Mouse (Mus musculus) intestine, embryonic 14.5 days (tissue): ENCODE measurements around the gene Zfp597. TPM values are rescaled to one million over a fixed set of nuclear protein-coding genes. Genes with fewer than 3 reads are reported as not detected.
"Not testable (repeated sequence)": the region's sequence is repeated elsewhere in the genome, so short reads cannot be mapped to it uniquely, and the experiment has no call there.

ENCODE experiments used
- ATAC-seq: fragments of 200-750 bp; cut with Nextera tagmentation; replicated peaks from 2 replicates; pipeline ENCODE4 v1.8.0; 2017; ENCODE audit warnings: low read depth, moderate number of reproducible peaks, moderate TSS enrichment, moderate library complexity; ENCODE audit not compliant: low FRiP score, low TSS enrichment
- DNase-seq: peaks from one replicate; pipeline ENCODE4 v3.0.0-alpha.2; 2018; ENCODE audit warnings: low spot score
- H3K27ac ChIP-seq: fragments of 300-500 bp; sonication (generic); 2 replicates; pipeline ENCODE4 v1.5.1; 2014; ENCODE audit warnings: low read depth, mild to moderate bottlenecking, control low read depth
- H3K27me3 ChIP-seq: fragments of 300-500 bp; sonication (generic); replicated peaks from 2 replicates; pipeline ENCODE4 v1.6.1; 2014; ENCODE audit warnings: low read length, control low read depth; ENCODE audit not compliant: control insufficient read depth, insufficient read depth
- H3K36me3 ChIP-seq: fragments of 300-500 bp; sonication (generic); 2 replicates; pipeline ENCODE4 v1.6.1; 2014; ENCODE audit warnings: low read length, control low read depth; ENCODE audit not compliant: control insufficient read depth, insufficient read depth
- H3K4me1 ChIP-seq: fragments of 300-500 bp; sonication (generic); replicated peaks from 2 replicates; pipeline ENCODE4 v1.6.1; 2014; ENCODE audit warnings: low read length, control low read depth, mixed read lengths; ENCODE audit not compliant: control insufficient read depth, insufficient read depth
- H3K4me2 ChIP-seq: fragments of 300-500 bp; sonication (generic); 2 replicates; pipeline ENCODE4 v1.6.1; 2014; ENCODE audit warnings: low read length
- H3K4me3 ChIP-seq: fragments of 300-500 bp; sonication (generic); 2 replicates; pipeline ENCODE4 v1.5.1; 2014; ENCODE audit warnings: low read depth, low read length, control low read depth, mixed read lengths
- H3K9ac ChIP-seq: fragments of 300-500 bp; sonication (generic); 2 replicates; pipeline ENCODE4 v1.6.1; 2014; ENCODE audit warnings: mild to moderate bottlenecking, low read length
- H3K9me3 ChIP-seq: fragments of 300-500 bp; sonication (generic); 2 replicates; pipeline ENCODE4 v1.6.1; 2016; ENCODE audit warnings: low read length, control low read depth; ENCODE audit not compliant: control insufficient read depth
- WGBS: fragments of 180-500 bp; shearing (Covaris S2); extraction: QIAGEN DNeasy Blood & Tissue Kit; methylation state at CpG from one replicate; pipeline ENCODE4 v1.1.7; 2014; 5-methylcytosine and 5-hydroxymethylcytosine counted together
- polyA plus RNA-seq: library from polyadenylated mRNA; unstranded; fragments of >200 nt; fragmentation: Nextera tagmentation; extraction: Ambion mirVana; gene quantifications from 2 replicates; pipeline ENCODE4 v1.2.1, GENCODE M21; 2014

Zfp597 gene
- polyA plus RNA-seq, 1 experiment from 2014 or later = 5.8 TPM

GRCm38 (mm10) chr16:3851301-3851700 is 33.1 kb downstream of the Zfp597 start:
- H3K36me3 ChIP-seq, H3K9ac ChIP-seq, H3K4me1 ChIP-seq, H3K27me3 ChIP-seq, H3K4me2 ChIP-seq, DNase-seq, H3K4me3 ChIP-seq, ATAC-seq, H3K9me3 ChIP-seq, H3K27ac ChIP-seq: not testable (repeated sequence)
- 91% methylated on average over 13 of the region's 13 CpGs for WGBS

- WGBS = 78% methylated on average over 3 of the region's 3 CpGs
- Histone ChIP-seq H3K4me3 (no peak overlapping the region), H3K36me3 (no peaks in the 10 kb centered on the region), H3K4me2 (no peak overlapping the region), H3K9ac (no peak overlapping the region), H3K27me3 (no peaks in the 10 kb centered on the region), H3K4me1 (peaks cover 5% of the 10 kb centered on the region; the same call in 1 of the 2 replicates), H3K9me3 (no peaks in the 10 kb centered on the region), H3K27ac (no peak overlapping the region)
- ATAC-seq (no peak), DNase-seq (no peak)
These were observed 35.9 kb downstream of the Zfp597 start for GRCm38 (mm10) chr16:3848416-3848815.

- Histone ChIP-seq H3K27ac (no peak overlapping the region), H3K9ac (peak overlapping the region; percentile 54; the same call in 1 of the 2 replicates), H3K27me3 (no peaks in the 10 kb centered on the region), H3K4me2 (peak overlapping the region; percentile 69), H3K9me3 (no peaks in the 10 kb centered on the region), H3K4me1 (peaks cover 5% of the 10 kb centered on the region; the same call in 1 of the 2 replicates), H3K4me3 (peak overlapping the region; percentile 56; the same call in 1 of the 2 replicates), H3K36me3 (no peaks in the 10 kb centered on the region)
- no peak for ATAC-seq
- WGBS = 59% methylated on average over 4 of the region's 4 CpGs
- no peak for DNase-seq
These were observed 36.5 kb downstream of the Zfp597 start for GRCm38 (mm10) chr16:3847871-3848270.

- peaks cover 5% of the 10 kb centered on the region; the same call in 1 of the 2 replicates for H3K4me1 ChIP-seq
- H3K27ac ChIP-seq = no peak within 1 kb of the TSS
- DNase-seq (peak; percentile 94), ATAC-seq (peak; percentile 100)
- H3K9me3 ChIP-seq = no peaks in the 10 kb centered on the region
- 3% methylated on average over 38 of the region's 38 CpGs for WGBS
- peak within 1 kb of the TSS; percentile 56 for H3K4me3 ChIP-seq
- H3K4me2 ChIP-seq = peak within 1 kb of the TSS; percentile 69
- no peaks in the 10 kb centered on the region for H3K27me3 ChIP-seq
- no peaks in the 10 kb centered on the region for H3K36me3 ChIP-seq
- peak within 1 kb of the TSS; percentile 54 for H3K9ac ChIP-seq
These were observed 37.4 kb downstream of the Zfp597 start, which contains the start of gene Zfp174 for GRCm38 (mm10) chr16:3846711-3847518. Zfp174 (plus strand) TSS chr16:3847268.

- WGBS = 48% methylated on average over 1 of the region's 1 CpGs
- peaks cover 5% of the 10 kb centered on the region; the same call in 1 of the 2 replicates for H3K4me1 ChIP-seq
These were observed 40.6 kb downstream of the Zfp597 start for GRCm38 (mm10) chr16:3843796-3844195.

DNA sequence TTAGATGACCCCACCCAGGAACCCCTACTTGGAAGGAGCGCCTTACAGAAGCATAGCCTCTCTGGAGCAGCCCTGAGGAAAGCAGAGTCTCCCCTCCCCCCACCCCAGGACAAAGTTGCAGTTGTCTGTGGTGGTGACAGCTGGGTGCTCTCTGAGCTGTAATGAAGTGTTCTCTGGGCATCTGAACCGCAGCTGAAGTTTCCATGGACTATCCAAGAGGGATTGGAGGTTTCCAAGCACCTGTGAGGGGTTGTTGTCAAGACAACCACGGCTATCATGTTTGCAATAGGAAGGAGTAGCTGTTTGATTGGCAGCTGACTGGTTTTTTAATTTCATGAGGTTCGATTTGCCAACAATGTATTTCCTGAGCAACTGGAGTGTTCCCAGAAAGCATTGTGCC is 41.4 kb downstream of the Zfp597 start:
- Histone ChIP-seq H3K4me1 (peaks cover 4% of the 10 kb centered on the region; the same call in 1 of the 2 replicates), H3K4me2 (no peak overlapping the region), H3K36me3 (no peaks in the 10 kb centered on the region), H3K27ac (no peak overlapping the region), H3K4me3 (no peak overlapping the region), H3K27me3 (no peaks in the 10 kb centered on the region), H3K9me3 (no peaks in the 10 kb centered on the region), H3K9ac (no peak overlapping the region)
- no peak for ATAC-seq
- 28% methylated on average over 4 of the region's 4 CpGs for WGBS
- no peak for DNase-seq

More at GRCm38 (mm10) chr16:3843796-3844195, 40.6 kb downstream of the Zfp597 start:
- Histone ChIP-seq H3K27ac (no peak overlapping the region), H3K9me3 (no peaks in the 10 kb centered on the region), H3K9ac (no peak overlapping the region), H3K27me3 (no peaks in the 10 kb centered on the region), H3K4me3 (no peak overlapping the region), H3K4me2 (no peak overlapping the region), H3K36me3 (no peaks in the 10 kb centered on the region)
- no peak for DNase-seq
- ATAC-seq = no peak

DNA sequence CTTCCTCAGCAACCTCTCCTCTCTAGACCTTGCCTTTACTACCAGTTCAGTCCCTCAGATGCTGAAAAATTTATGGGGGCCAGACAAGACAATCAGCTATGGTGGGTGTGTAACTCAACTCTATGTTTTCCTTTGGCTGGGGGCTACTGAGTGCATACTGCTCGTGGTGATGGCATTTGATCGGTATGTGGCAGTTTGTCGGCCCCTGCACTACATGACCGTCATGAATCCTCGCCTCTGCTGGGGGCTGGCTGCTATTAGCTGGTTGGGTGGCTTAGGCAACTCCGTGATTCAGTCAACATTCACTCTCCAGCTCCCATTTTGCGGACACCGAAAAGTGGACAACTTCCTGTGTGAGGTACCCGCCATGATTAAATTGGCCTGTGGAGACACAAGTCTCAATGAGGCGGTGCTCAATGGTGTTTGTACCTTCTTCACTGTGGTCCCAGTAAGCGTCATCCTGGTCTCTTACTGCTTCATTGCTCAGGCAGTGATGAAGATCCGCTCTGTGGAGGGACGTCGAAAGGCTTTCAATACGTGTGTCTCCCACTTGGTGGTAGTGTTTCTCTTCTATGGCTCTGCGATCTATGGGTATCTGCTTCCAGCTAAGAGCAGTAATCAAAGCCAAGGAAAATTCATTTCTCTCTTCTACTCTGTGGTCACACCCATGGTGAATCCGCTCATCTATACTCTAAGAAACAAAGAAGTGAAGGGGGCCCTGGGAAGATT is 45.0 kb downstream of the Zfp597 start:
- Histone ChIP-seq H3K27ac (no peak overlapping the region), H3K9ac (no peak overlapping the region), H3K27me3 (no peaks in the 10 kb centered on the region), H3K36me3 (no peaks in the 10 kb centered on the region), H3K4me1 (no peaks in the 10 kb centered on the region), H3K4me2 (no peak overlapping the region), H3K4me3 (no peak overlapping the region), H3K9me3 (no peaks in the 10 kb centered on the region)
- DNase-seq = no peak
- no peak for ATAC-seq
- WGBS = 51% methylated on average over 17 of the region's 17 CpGs

- Histone ChIP-seq H3K9ac (no peak overlapping the region), H3K36me3 (no peaks in the 10 kb centered on the region), H3K27ac (no peak overlapping the region), H3K27me3 (no peaks in the 10 kb centered on the region), H3K4me1 (no peaks in the 10 kb centered on the region), H3K4me2 (no peak overlapping the region), H3K9me3 (no peaks in the 10 kb centered on the region), H3K4me3 (no peak overlapping the region)
- ATAC-seq (no peak), DNase-seq (no peak)
- 71% methylated on average over 2 of the region's 2 CpGs for WGBS
These were observed 48.9 kb downstream of the Zfp597 start for GRCm38 (mm10) chr16:3835461-3835860.
